Mouse (Mus musculus) E14TG2a.4 (cell line): Measurements from ENCODE around the gene Jmjd8.

Experiments
- CTCF ChIP-seq: conservative IDR thresholded peaks from 2 replicates; pipeline ENCODE4 v1.5.1; 2014; ENCODE audit warnings: low read length
- POU5F1 ChIP-seq: IDR thresholded peaks from 2 replicates; pipeline ENCODE4 v1.6.1; 2014; ENCODE audit warnings: low read length, borderline replicate concordance

DNA sequence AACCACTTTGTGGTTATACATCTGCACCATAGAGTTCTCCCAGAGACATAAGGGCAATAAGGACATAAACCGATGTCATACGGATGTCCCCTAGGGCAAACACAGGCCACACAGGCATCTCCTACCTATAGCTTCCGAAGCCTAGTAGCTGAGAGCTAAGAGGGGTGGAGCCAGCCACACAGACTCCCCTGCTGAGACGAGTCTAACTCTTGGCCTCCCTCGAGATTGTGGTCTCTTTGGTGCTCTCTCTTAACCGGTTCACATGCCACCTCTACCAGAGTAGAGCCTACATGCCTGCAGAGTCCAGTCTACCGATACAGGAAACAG, 38.8 kb downstream of the Jmjd8 start:
- TF ChIP-seq CTCF (no peak), POU5F1 (no peak)
